Mouse (Mus musculus) kidney, adult 2 months (tissue): ENCODE results near the gene Trp53i11. TPM values are rescaled to one million over a fixed set of nuclear protein-coding genes. Genes with fewer than 3 reads are reported as not detected.

Source experiments
- DNase-seq: peaks from one replicate; pipeline ENCODE4 v3.0.0; 2021
- H3K27ac ChIP-seq: fragments of 200-500 bp; 2 replicates; pipeline ENCODE4 v1.5.1; 2012; ENCODE audit warnings: low read depth, low read length, control low read depth, inconsistent platforms; ENCODE audit not compliant: insufficient read depth
- H3K27me3 ChIP-seq: fragments of 200-500 bp; replicated peaks from 2 replicates; pipeline ENCODE4 v1.6.1; 2012; ENCODE audit warnings: mild to moderate bottlenecking, moderate library complexity, low read length, inconsistent platforms; ENCODE audit not compliant: control insufficient read depth, insufficient read depth
- H3K36me3 ChIP-seq: fragments of 200-500 bp; 2 replicates; pipeline ENCODE4 v1.6.1; 2012; ENCODE audit warnings: mild to moderate bottlenecking, moderate library complexity, low read length, inconsistent platforms; ENCODE audit not compliant: control insufficient read depth, insufficient read depth
- H3K4me1 ChIP-seq: fragments of 200-500 bp; 2 replicates; pipeline ENCODE4 v1.6.1; 2011; ENCODE audit warnings: low read length; ENCODE audit not compliant: control insufficient read depth, insufficient read depth
- H3K4me3 ChIP-seq: fragments of 200-500 bp; 2 replicates; pipeline ENCODE4 v1.5.1; 2011; ENCODE audit warnings: mild to moderate bottlenecking, low read depth, low read length, control low read depth; ENCODE audit not compliant: insufficient read depth
- CTCF ChIP-seq: fragments of 200-500 bp; conservative IDR thresholded peaks from 2 replicates; pipeline ENCODE4 v1.5.1; 2011; ENCODE audit warnings: low read depth, mild to moderate bottlenecking, control low read depth, low read length, moderate library complexity, mixed read lengths; ENCODE audit not compliant: insufficient read depth, insufficient read length
- POLR2A ChIP-seq: fragments of 200-500 bp; IDR thresholded peaks from one replicate; pipeline ENCODE4 v1.6.1; 2011; ENCODE audit warnings: low read depth, low read length, control low read depth
- WGBS: fragments of 180-500 bp; shearing (Covaris S2); methylation state at CpG from one replicate; pipeline ENCODE4 v1.1.7; 2018; 5-methylcytosine and 5-hydroxymethylcytosine counted together
- polyA plus RNA-seq: library from polyadenylated mRNA; depleted of rRNA; stranded (reverse); fragments of >200 nt; gene quantifications from 2 replicates; pipeline ENCODE4 v1.2.3, GENCODE M21; 2012

The Trp53i11 gene
- polyA plus RNA-seq, 1 experiment, result 18.3 TPM

GRCm38 (mm10) chr2:93178313-93178677 is 9.1 kb upstream of the Trp53i11 start:
- no peaks in the 10 kb centered on the region for H3K4me1 ChIP-seq
- TF ChIP-seq CTCF (no peak), POLR2A (no peak)
- no peak overlapping the region for H3K27ac ChIP-seq
- H3K36me3 ChIP-seq, result no peaks in the 10 kb centered on the region
- H3K4me3 ChIP-seq, result no peak overlapping the region
- H3K27me3 ChIP-seq, result no peaks in the 10 kb centered on the region
- WGBS, result 65% methylated on average over 4 of the region's 4 CpGs
- no peak for DNase-seq

- H3K4me3 ChIP-seq, result no peak overlapping the region
- H3K27me3 ChIP-seq, result no peaks in the 10 kb centered on the region
- no peaks in the 10 kb centered on the region for H3K4me1 ChIP-seq
- no peak overlapping the region for H3K27ac ChIP-seq
- WGBS, result 78% methylated on average over 5 of the region's 5 CpGs
- no peaks in the 10 kb centered on the region for H3K36me3 ChIP-seq
- no peak for DNase-seq
- no peak for TF ChIP-seq CTCF
- TF ChIP-seq POLR2A, result no peak
Observed at GRCm38 (mm10) chr2:93179603-93180002, 7.7 kb upstream of the Trp53i11 start.

GRCm38 (mm10) chr2:93180077-93180844 is 7.1 kb upstream of the Trp53i11 start:
- Histone ChIP-seq H3K4me3 (no peak overlapping the region), H3K4me1 (no peaks in the 10 kb centered on the region), H3K36me3 (no peaks in the 10 kb centered on the region), H3K27me3 (no peaks in the 10 kb centered on the region), H3K27ac (no peak overlapping the region)
- TF ChIP-seq POLR2A (no peak), CTCF (no peak)
- WGBS, result 15% methylated on average over 41 of the region's 41 CpGs
- no peak for DNase-seq

- Histone ChIP-seq H3K36me3 (no peaks in the 10 kb centered on the region), H3K27me3 (no peaks in the 10 kb centered on the region), H3K4me1 (no peaks in the 10 kb centered on the region), H3K4me3 (no peak overlapping the region), H3K27ac (no peak overlapping the region)
- TF ChIP-seq POLR2A (no peak), CTCF (no peak)
- DNase-seq, result no peak
- WGBS, result 53% methylated on average over 6 of the region's 11 CpGs
Observed at GRCm38 (mm10) chr2:93182859-93183258, 4.5 kb upstream of the Trp53i11 start.

- TF ChIP-seq POLR2A, result no peak
- TF ChIP-seq CTCF, result no peak
- Histone ChIP-seq H3K4me1 (no peaks in the 10 kb centered on the region), H3K36me3 (no peaks in the 10 kb centered on the region), H3K27me3 (no peaks in the 10 kb centered on the region), H3K27ac (no peak overlapping the region), H3K4me3 (peak overlapping the region; percentile 50)
- DNase-seq, result no peak
- WGBS, result under 1% methylated on average over 52 of the region's 53 CpGs
Observed at GRCm38 (mm10) chr2:93188020-93188760, 842 bp downstream of the Trp53i11 start.

GRCm38 (mm10) chr2:93188761-93189458 is 1.6 kb downstream of the Trp53i11 start:
- Histone ChIP-seq H3K36me3 (no peaks in the 10 kb centered on the region), H3K27me3 (no peaks in the 10 kb centered on the region), H3K4me1 (no peaks in the 10 kb centered on the region), H3K27ac (no peak overlapping the region), H3K4me3 (peak overlapping the region; percentile 50)
- peak; percentile 53 for DNase-seq
- 14% methylated on average over 19 of the region's 19 CpGs for WGBS
- TF ChIP-seq POLR2A (no peak), CTCF (peak; percentile 27)
